Mouse (Mus musculus): ENCODE measurements at regions not wholly inside any gene's neighbourhood (a gene's known extent, or its start where the extent isn't known, plus 50 kb on each side); places are given as distances from the start of the nearest gene placed in this dataset.

DNA sequence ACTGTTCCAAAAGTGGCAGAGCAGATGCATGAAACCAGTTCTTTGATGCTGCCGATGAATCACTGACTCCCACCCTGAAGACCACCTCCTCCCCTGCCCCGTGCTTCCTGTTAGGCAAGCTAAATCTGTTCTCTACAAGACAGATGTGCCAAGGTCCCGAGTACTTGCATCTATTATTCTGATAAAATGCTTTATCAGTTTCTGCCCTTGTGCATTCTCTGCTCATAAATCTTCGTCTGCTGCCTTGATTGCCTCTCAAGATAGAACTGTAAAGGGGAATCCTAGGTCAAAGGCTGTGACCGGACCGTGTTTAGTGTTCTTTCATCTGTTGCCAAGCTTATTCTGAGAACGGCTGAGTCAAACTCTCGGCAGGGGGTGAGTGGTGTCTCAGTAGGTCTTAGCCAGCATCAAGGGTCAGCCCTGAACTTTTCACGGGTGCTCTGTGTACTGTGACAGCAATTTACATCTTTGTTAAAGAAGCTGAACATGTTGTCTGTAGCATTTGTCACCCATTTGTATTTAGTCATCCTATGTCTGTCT lies 51.5 kb upstream of the Fer start:
- TF ChIP-seq CTCF (IDR thresholded peaks at IDR 0.05; ENCODE audit: low read depth): no peak
- TF ChIP-seq EP300 (IDR thresholded peaks at IDR 0.05; ENCODE audit: low read depth): no peak

Data from liver, postnatal 0 days (tissue).